Mouse (Mus musculus) megakaryocyte-erythroid progenitor cell, adult 5-6 weeks (primary cell): Measurements from ENCODE around the gene Gnl2. TPM values are rescaled to one million over a fixed set of nuclear protein-coding genes. Genes with fewer than 3 reads are reported as not detected.

Experiments
- ATAC-seq: replicated peaks from 2 replicates; pipeline ENCODE4 v1.8.0; 2016; ENCODE audit warnings: mild to moderate bottlenecking, inconsistent platforms; ENCODE audit not compliant: severe bottlenecking, poor library complexity, low FRiP score, low TSS enrichment
- total RNA-seq, 2 experiments: library from RNA; stranded (forward) in 1 of 2; stranded (reverse) in 1 of 2; fragments of 200-1000, 215-1000 nt in 1 of 2; fragments of >200 nt in 1 of 2; fragmentation: Nextera tagmentation in 1 of 2; gene quantifications; 2 replicates each; pipeline ENCODE4 v1.2.3; 2014 to 2017

Gnl2 gene
- total RNA-seq (2014; fragmentation: Nextera tagmentation), result 98.8 and 99.5 TPM in 2 replicates
- 228 and 279 TPM in 2 replicates for total RNA-seq (2017)

DNA sequence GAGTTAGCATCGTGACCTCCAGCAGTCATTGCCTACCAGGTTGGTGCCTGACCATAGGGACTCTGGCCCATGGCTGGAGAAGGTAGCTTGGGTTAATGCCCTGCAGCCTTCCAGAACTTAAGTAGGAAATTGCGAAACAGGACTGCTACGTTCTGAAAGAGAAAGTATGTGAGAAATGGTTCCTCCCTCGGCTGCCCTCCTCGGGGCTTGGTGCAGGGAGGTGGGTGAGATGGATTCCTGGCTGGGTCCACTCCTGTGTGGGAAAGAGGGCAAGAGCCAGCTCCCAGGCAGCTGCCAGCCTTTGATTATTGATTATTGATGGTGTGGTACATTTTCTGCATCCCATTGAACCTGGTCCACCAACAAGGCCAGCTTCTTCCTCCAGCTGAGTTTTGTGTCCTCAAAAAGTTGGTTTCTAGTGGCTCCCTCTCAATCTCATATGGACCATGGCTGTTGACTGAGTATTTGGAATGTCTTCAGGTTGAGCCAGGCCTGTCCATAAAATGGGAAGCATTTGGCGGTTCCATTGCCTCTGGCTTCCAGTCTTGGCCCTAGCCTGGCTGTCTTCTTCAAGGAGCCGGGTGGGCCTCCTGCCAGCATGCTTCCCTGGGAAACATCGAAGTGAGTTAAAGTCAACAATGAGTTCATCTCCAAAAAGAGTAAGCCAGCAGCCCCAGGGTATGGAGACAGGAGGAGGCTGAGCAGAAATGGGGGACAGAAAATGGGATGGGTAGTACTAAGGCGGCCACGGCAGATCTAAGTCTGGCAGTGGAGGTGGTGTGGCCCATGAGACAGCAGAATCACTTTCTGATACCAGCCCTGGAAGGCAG, at the start of gene Gnl2:
Gene Gnl2, plus strand, starts transcription at position 780 of the 830 bp plus-strand sequence.
- no peak for ATAC-seq

DNA sequence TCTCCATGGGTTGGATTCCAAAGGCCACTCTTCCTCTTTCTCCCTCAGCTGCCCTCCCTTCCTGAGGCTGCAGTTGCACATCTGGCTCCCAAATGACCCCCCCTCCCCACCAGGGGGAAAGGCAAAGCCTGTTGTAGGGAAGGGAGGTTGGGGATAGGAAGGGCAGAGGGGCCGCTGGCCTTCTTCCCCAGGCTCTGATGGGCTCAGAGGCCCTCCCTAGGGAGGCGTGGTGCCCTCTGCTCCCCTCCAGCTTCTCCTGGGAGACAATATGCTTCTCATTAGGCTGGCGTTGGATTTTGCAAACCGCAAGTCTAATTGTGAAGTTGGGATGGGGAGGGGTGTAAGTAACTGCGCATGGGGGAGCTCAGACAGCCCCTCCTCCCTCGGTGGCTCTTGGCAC, 47.7 kb upstream of the Gnl2 start:
- no peak for ATAC-seq

DNA sequence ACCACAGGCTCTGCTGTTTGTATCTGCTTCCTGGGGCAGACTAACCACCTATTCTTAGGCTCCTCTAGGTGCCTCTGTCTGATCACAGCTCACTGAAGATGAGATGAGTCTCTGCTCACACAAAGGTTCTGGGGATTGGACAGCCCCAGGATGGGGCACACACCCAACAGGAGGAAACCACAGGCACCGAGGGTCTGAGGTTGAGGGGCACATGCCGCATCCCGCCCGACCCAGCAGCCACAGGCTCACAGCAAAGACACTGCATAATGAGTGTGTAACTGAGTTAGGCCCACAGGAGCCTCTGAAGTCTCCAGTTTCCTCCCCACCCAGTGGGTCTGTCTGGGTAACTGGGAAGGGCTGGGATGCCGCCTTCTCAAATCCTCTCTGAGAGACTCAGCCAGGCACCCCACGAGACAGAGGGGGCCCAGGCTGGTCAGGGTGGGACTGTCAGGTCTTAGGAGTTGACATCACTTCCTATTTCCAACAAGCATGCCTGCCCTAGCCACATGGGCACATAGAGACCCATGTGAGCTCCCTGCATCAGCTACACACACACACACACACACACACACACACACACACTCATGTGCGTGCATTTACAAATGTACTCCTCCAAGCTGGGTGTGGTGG, 47.1 kb upstream of the Gnl2 start:
- peak; percentile 27; the same call in 1 of the 2 replicates for ATAC-seq

DNA sequence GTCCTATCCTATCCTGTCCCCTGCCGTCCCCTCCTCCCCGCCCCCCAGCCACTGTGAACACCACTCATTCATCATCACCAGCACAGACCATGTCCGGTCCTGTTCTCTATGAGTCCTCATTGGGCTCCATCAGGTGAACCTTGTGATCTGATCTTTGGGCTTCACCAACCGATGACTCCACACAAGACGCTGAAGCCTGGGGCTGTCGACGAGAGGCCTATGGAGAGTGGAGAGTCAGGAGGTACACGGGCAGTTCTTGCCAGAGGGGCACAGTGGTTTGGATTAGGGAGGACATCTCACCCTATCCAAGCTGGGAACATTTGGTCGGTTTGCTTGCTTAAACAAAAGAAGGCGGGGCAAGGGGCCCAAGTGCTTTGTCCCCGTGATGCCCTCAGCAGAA, 46.2 kb upstream of the Gnl2 start:
- no peak for ATAC-seq

DNA sequence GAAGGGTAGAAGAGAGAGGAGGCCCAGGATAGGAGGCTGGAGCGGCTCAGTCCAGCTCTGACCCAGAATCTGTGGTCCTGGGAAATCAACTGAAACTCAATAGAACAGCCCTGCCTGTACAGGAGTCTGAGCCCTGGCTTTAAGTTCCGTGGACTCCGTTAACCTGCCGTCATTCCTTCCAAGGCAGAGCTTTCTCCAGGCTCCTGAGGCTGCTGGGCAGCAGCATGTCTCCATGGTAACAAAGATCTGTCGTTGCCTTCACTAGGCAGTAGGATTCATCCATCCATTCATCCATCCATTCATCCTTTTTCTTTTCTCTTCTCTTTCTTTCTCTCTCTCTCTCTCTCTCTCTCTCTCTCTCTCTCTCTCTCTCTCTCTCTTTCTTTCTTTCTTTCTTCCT, 45.7 kb upstream of the Gnl2 start:
- no peak for ATAC-seq

DNA sequence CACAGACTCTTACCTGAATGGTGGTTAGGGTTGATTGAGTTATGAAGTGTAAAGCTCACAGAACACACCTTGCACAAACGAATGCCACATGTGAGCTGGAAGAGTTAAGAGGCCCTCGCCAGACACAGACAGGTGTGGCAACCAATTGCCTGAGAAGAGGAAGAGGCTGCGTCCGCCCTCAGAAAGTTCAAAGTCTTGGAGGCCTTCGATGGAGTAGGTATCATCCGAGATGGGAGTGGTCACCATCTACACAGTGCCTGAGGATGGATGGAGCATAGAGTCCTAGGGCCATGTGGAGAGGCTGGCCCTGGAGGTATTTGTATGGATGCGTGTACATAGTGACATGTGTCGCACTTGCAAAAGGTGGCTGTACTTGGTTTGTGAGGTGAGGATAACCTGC, 45.3 kb upstream of the Gnl2 start:
- no peak for ATAC-seq

DNA sequence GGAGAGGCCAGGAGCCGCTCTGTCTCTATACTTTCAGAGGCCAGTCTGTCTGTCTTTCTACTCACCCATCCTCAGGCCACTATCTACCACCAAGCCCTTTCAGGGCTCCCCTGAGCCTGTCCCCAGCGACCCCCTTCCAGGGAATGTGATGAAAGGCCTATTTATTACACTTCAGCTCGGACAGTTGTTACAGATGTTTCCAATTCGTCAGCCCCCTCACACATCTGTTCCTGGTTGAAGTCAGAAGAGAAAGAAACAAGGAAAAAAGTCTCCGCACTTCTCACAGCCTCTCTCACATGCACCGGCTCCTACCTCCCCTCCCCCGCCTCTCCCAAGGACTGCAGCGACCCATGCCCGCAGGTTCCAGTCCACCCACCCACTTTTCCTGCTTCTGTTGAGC, 44.1 kb upstream of the Gnl2 start:
- ATAC-seq, result no peak

DNA sequence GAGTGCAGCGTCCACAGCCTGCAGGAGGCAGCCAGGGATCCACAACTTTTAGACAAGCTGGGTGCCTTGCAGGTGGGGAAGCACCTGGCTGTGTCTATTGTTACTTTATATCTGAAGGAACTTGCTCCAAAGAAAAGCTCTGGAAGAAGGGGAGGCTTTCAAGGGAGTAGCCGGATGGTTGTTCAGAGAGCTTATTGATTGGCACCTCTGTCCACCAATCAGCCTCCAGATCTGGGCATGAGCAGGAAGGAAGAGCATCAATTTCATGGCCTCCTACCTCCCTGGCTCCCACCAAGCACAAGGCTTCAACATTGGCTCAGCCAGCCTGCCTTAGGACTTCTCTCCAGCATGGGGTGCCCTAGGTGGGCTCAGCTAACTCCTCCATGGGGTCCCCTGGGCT, 43.1 kb upstream of the Gnl2 start:
- ATAC-seq, result no peak

DNA sequence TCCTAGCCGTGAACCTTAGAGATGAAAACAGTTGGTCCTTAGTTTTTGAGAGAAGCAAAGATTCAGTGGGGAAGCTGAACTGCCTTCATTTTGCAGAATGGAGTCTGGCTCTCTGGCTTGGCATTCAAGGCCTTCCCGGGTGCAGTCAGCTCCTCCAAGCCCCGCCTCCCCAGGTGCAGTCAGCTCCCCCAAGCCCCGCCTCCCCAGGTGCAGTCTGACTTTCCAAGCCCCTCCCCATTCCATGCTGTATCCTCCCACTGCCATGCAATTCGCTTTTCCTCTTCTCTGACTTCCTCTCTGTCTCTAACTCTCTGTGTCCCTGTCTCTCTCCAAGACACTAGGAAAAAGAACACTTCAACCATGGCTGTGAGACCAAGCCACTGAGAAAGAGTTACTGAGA, 38.2 kb upstream of the Gnl2 start:
- no peak for ATAC-seq

DNA sequence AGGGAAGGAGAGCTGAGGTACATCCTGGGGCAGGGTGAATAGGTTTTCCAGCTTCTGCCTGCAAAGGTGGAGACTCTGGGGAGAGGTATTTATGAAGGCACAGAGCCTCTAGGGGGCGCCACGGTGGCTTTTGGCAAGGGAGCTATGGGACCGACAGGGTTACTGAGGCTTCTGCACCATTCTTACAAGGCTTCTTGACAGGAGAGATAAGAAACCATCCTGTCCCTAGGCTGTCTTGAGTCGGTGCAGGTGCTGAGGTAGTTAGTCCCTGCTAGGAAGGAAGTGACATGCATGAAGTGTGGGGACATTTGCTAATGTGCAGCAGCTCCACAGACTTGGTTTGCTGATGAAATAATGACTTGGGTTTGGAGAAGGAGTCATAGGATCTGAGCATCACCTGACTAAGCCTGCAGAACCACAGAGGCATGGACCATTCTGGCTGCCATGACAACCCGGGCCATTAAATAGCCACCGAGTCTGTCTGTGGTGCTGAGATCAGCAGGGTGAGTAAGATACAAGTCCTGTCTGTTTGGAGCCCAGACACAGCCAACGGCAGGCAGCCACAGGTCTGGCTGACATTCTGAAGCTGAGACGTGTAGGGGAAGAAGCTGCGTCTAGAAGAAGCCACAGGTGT, 32.4 kb upstream of the Gnl2 start:
- ATAC-seq, result peak; percentile 69

DNA sequence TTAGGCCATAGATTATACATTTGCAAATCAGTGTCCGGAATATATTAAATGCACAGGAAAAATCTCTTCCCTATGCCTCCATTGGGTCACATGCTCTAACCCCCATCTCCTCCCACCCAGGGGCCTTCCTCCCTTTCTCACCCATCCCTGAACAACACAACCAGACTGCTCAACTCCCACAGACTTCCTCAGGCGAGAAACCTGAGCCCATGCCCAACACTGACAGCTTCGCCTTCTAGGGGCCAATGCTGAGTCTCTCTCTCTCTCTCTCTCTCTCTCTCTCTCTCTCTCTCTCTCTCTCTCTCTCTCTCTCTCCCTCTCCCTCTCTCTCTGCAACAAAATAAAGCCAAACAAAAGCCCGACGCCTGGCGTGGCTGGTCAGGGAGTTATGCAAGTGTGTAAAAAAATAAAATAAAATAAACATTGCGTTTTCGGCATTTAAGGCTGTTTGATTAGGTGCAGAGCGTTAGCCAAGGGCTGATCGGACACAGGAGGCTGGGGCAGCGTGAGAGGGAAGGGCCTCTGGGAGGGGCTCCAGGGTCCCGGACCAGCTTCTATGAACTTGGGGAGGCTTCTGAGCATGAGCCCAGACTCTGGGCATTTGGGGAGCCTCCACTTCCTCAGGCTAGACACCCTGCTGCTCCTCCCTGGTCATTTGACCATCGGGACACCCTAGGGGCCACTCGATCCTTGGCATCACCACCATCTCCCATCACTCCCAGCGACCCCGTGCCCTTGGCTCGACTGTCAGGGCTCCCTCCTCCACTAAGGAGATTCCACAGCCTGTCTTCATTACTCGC, 31.3 kb upstream of the Gnl2 start:
- ATAC-seq, result no peak

DNA sequence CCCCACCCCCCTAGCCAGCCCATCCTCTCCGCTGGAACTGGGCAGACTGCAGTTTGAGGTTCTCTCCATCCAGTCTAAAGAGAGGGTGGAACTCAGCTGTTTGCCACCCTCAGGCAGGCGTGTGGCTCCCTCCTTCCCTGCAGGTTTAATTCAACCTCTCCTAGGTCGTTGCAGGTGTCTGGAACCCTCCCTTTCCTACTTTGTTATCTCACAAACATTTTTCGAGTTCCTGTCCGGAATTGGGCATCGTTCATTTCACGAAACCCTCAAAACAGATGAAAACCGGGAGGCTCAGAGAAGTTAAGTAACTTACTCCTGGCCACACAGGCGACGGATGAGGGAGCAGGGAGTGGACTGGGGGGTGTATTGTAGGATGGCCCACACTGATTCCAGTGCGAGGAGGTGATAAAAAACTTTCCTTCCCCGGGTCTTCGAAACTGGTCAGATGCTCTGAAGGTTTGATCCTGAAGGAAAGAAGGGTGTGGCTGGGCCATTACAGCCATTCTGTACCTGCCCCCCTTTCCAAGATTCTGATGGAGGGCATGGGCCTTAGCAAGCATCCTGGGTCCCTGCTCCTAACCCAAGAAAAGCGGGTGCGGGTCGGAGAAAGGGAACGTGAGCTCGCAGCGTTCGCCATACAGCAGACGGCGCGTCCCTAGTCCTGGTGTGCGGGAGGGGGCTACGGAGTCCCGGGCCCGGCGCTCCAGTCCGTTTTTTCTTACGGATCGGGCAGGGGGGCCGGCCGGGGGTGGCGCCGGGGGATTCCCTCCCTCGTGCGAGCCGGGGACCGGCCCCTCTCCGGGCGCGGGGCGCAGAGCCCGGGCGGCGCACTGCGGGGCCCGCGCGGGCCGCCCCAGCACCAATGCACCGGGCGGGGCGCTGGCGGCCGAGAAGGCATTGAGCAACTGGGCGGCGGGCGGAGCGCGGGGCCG, 30.4 kb upstream of the Gnl2 start, which contains the start of gene Rspo1:
Gene Rspo1, plus strand, starts transcription at position 760 of the 932 bp plus-strand sequence.
- no peak for ATAC-seq

DNA sequence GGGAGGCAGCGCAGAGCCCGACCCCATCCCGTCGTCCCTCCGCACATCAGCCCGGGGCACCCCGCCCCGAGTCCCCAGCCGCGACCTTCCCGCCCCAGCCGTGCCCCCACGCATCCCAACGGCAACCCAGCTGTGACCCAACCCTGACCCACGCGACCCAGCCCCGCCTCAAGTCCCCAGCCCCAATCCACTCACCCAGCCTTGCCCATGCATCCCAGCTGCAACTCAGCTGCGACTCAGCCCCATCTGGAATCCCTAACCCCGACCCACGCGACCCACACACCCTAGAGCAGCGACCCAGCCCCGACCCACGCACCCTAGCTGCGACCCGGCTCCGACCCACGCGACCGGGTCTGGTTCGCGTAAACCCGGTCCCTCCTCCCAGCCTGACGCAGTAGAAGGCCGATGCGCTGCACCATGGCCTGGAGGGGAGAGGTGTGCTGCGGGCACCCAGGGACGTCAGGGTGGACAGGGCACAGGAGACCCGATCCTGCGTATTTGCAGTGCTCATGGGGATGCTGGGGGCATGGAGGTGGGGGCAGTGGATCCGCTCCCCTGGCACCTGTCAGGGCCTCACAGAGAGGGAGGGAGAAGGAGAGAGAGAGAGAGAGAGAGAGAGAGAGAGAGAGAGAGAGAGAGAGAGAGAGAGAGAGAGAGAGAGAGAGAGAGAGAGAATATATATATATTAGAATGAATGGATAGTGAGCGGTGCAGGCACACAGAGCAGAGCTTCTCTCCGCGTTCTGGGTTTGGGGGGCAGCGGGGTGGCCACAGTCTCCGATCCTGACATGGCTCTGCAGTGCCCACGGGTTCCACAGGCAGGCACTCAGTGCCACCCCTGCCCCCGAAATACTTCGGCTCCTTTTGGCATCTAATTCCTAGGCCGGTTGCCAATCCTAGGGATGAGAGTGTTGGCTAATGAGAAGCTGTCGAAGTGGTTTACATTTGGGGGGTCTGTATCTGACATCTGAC, 29.4 kb upstream of the Gnl2 start:
- no peak for ATAC-seq

DNA sequence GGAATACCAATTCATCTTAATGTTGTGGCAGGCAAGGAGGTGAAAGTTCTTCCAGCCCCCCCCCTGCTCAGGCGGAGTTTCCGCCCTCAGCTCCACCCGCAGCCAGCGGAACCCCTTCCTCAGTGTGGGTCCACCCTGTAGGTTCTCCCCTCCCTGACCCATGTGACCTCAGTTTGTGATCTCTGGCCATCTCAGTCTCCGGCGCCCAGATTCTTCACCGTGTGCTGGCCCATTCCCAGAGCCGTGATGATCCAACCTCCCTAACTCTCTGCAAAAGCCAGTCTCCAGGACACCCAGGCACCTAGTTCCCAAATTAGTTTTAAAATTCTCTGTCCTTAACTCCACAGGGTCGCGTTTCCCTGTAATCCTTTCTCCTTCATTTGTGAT, 28.7 kb upstream of the Gnl2 start:
- no peak for ATAC-seq

DNA sequence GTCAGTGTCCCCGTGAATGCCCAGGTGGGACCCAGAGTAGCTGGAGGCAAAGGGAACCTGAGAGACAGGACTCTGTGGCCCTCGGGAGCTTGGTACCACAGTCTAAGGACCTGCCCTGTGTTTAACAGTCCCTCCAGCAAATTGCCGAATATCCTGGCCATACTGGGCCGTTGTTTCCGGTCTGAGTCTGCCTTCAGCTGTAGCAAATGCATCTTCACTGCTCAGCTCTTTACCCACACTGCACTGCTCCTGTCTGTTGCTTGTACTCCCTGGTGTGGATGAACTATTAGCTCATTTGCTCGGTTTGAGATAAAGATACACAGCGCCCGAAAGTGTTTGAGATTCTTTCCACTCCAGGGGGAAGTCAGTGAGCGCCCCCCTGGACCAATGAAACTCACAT, 28.0 kb upstream of the Gnl2 start:
- ATAC-seq, result no peak

DNA sequence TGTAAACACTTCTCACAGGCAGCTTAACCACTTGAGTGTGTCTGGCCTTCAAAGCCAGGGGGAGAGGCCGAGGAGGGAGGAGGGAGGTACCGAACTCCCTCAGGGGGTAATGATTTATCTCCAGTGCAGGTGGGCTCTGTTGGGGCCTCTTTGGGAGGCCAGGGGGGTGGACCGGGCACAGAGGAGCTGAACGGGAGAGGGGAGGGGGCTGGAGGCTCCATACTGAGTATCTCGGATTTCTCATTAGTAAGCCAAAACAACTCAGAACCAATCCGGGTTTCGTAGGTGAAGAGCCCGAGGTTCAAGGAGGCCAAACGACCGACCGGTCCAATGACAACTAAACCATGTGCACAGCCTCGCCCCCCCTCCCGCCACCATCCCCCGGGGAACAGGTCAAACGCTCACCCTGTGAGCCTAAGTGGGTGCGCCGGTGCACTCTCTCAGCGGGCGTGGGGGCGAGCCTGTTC, 26.6 kb upstream of the Gnl2 start:
- ATAC-seq, result no peak

DNA sequence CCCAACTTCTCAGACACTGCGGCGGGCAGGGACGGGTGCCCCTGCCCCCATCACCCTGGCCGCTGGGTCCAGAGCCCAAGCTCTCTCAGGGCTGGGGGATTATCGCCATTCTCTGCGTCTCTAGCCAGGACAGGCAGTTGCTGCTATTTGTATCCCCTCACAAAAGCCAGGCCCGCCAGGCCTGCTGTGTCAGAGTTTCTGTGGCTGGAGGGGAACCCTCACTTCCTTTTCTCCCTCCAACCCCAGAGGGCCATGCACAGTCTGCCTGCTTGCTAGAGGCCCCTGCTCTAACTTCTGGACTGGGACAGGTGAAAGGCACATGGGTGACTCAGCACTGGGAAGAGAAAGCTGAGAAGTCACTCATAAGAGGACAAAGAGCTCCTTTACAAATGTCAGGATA, 26.1 kb upstream of the Gnl2 start:
- no peak for ATAC-seq
